In genomic region chr4:48458436-48458835, GRCm38 (mm10) we compare ENCODE assay signal across 19 mouse cellular contexts. TPM values are rescaled to one million over a fixed set of nuclear protein-coding genes. Genes with fewer than 3 reads are reported as not detected.
DNase-seq lines count a peak whose midpoint lies in the region; ATAC-seq and TF ChIP-seq lines count a peak whose summit lies in the region.
"Had no signal": no experiment of that assay in that cellular context is flagged by ENCODE, and none has a peak within 500 bp of the region (broad histone marks: within the 10 kb centered on the region; RNA-seq: fewer than 3 reads in every experiment).

No protein-coding gene starts in this region.

- no peak for TF ChIP-seq CTCF in gastrocnemius, adult 2 months (IDR thresholded peaks at IDR 0.05)

- H3K4me3 ChIP-seq in gastrocnemius, adult 2 months = no peak overlapping the region
- H3K4me3 ChIP-seq: embryonic facial prominence, embryonic 10.5 days; embryonic facial prominence, embryonic 12.5 days; forebrain, embryonic 13.5 days; forebrain, embryonic 15.5 days had no signal

- ATAC-seq in CD4-positive, CD25-positive, alpha-beta regulatory T cell, adult 4 months = no peak
- ATAC-seq: forebrain, embryonic 13.5 days; forebrain, embryonic 15.5 days; forebrain, postnatal 0 days had no signal

- no peak overlapping the region for H3K27ac ChIP-seq in gastrocnemius, adult 2 months
- H3K27ac ChIP-seq: embryonic facial prominence, embryonic 10.5 days; embryonic facial prominence, embryonic 12.5 days; forebrain, embryonic 13.5 days; forebrain, embryonic 15.5 days had no signal

- DNase-seq in ovary, adult 18-20 months (ENCODE audit: low spot score) = peak; percentile 21
- no peak for DNase-seq in ovary, postnatal 14 days (ENCODE audit: low spot score)
- peak; percentile 48 for DNase-seq in adrenal gland, adult 8-10 months
- peak; percentile 50 for DNase-seq in adrenal gland, postnatal 14 days
- DNase-seq in adrenal gland, postnatal 36 days = peak; percentile 36 to 54
- no peak for DNase-seq in layer of hippocampus, postnatal 25 days (ENCODE audit: extremely low spot score in 1 of 2, low spot score in 1 of 2)
- no peak for DNase-seq in gastrocnemius, adult 2 months
- DNase-seq: B cell, adult 2 months; cerebellum, adult 11-12 months; cerebellum, adult 2 months; cerebellum, adult 9-10 months; cerebellum, postnatal 10 days; cerebellum, postnatal 25 days; forebrain, postnatal 0 days had no signal

- intact Hi-C loops in gastrocnemius, adult 2 months (cut with DNase I) = no loop called here

RNA-seq across cellular contexts. Expression of gene Tex10, which starts 14.8 kb away (rescaled TPM):
- total RNA-seq in adrenal gland, adult 8-10 months (2022) = 10 to 100 TPM; 32.2 to 38.0 (median 36.5) TPM
- total RNA-seq in adrenal gland, postnatal 14 days (2021) = 23.0 and 27.0 TPM in 2 replicates
- total RNA-seq in adrenal gland, postnatal 36 days (2021) = 10 to 100 TPM; 21.2 to 26.7 TPM
- total RNA-seq in layer of hippocampus, postnatal 25 days (2021) = 10 to 100 TPM; 23.1 to 27.6 TPM
- 10 to 100 TPM; 11.6 to 11.7 TPM for total RNA-seq in gastrocnemius, adult 2 months (2021)
- polyA plus RNA-seq in CD4-positive, CD25-positive, alpha-beta regulatory T cell, adult 4 months (2017; shearing (Covaris generic)) = 10 to 100 TPM; 70.8 to 77.0 TPM

Comparison
In these comparisons a context has a peak if more than half of its experiments do, and no peak if none do; other contexts are left out.
1. DNase-seq: peak in ovary, adult 18-20 months (single experiment), adrenal gland, adult 8-10 months (single experiment), adrenal gland, postnatal 14 days (single experiment) and adrenal gland, postnatal 36 days (2 of 2); none in ovary, postnatal 14 days (single experiment), layer of hippocampus, postnatal 25 days (0 of 2) and gastrocnemius, adult 2 months (single experiment).